Mouse (Mus musculus) cortical plate, adult 2 months (tissue): ENCODE results near the gene Gfm2. TPM values are rescaled to one million over a fixed set of nuclear protein-coding genes. Genes with fewer than 3 reads are reported as not detected.
"Not testable (repeated sequence)": the region's sequence is repeated elsewhere in the genome, so short reads cannot be mapped to it uniquely, and the experiment has no call there.

Source experiments
- H3K27ac ChIP-seq: fragments of 200-500 bp; 2 replicates; pipeline ENCODE4 v1.5.1; 2012; ENCODE audit warnings: low read length, control low read depth, inconsistent platforms; ENCODE audit not compliant: insufficient read depth
- H3K4me1 ChIP-seq: fragments of 200-500 bp; 2 replicates; pipeline ENCODE4 v1.6.1; 2011; ENCODE audit warnings: low read length; ENCODE audit not compliant: control insufficient read depth, insufficient read depth
- H3K4me3 ChIP-seq: fragments of 200-500 bp; 2 replicates; pipeline ENCODE4 v1.5.1; 2011; ENCODE audit warnings: mild to moderate bottlenecking, low read length, control low read depth; ENCODE audit not compliant: insufficient read depth
- CTCF ChIP-seq: fragments of 200-500 bp; IDR thresholded peaks from 2 replicates; pipeline ENCODE4 v1.5.1; 2011; ENCODE audit warnings: mild to moderate bottlenecking, control low read depth, low read length; ENCODE audit not compliant: insufficient read depth; ENCODE audit errors: extremely low read depth
- POLR2A ChIP-seq: fragments of 200-500 bp; IDR thresholded peaks from 2 replicates; pipeline ENCODE4 v1.6.1; 2011; ENCODE audit warnings: mild to moderate bottlenecking, low read length, control low read depth; ENCODE audit not compliant: insufficient read depth; ENCODE audit errors: extremely low read depth
- polyA plus RNA-seq: library from polyadenylated mRNA; depleted of rRNA; stranded (reverse); fragments of >200 nt; gene quantifications from 2 replicates; pipeline ENCODE4 v1.2.3, GENCODE M21; 2012; rRNA removed

The Gfm2 gene
- 33.2 and 37.3 TPM in 2 replicates for polyA plus RNA-seq

DNA sequence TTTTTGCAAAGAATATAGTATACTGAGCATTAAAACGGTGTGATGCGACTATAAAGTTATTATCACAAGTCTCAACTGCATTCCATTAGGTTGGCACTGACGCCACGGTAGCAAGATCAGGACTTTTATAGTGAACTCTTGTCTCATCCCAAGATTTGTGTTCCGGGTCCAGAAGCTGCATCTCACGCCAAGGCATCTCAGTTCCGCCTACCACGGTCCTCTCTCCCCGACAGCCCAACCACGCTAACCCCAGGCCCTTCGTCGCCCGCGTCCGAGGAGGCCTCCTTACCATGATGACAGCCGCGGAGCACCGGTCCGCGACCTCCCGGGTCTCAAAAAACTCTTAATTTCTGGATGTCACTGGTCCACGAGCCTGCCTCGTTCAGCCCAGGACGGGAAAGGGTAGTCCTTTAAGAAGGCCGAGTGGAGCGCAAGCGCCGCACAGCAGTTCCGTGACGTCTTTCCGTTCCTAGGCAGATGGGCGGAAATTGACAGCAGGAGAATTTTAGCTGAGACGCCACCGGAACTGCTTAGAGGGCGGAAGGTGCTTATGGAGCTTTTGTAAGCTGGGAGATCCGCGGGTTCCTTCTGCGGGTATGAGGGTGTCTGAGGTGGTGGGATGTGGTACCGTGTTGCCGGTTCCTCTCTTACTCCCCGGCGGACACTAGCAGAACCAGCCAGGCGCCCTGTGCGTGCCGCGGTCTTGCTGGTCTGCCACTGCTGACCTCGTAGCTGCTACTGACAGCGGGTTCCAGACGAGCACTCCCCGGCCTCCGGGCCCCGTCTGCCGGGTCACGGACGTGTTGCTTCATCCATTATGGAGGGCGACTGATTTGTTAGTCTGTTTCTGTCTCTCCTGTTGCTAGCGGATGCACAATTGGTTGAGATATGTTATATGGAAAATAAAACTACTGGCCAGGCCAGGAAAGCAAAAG is at the start of gene Gfm2, which contains the start of gene Nsa2:
Gfm2 (plus strand) TSS at position 472 of the 935 bp plus-strand sequence.
Nsa2 (minus strand) TSS at position 472 of the 935 bp plus-strand sequence.
- H3K4me1 ChIP-seq = peaks cover 2% of the 10 kb centered on the region; the same call in 1 of the 2 replicates
- peak within 1 kb of the TSS; percentile 69 for H3K4me3 ChIP-seq
- H3K27ac ChIP-seq = peak within 1 kb of the TSS; percentile 63
- TF ChIP-seq POLR2A = peak; percentile 90
- no peak for TF ChIP-seq CTCF

DNA sequence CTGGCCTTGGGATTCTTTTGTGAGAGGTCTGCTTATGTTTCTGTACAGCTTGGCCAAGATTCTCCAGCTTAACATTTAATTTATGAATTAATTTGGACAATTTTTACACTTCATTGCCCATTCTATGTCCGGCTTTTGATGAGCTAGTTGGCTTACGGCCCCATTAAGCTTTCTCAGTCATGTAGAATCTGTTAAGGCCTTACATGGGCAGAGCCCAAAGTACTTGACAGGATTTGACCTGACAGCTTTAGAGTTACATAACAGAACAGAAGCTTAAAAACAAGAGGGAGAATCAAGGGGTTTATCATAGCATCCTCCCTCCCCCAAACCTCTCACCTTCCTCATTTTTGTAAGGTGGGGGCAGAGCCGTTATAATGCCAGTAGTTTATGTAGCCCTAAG is 49.6 kb upstream of the Gfm2 start:
- Histone ChIP-seq H3K27ac (no peak overlapping the region), H3K4me1 (peaks cover 1% of the 10 kb centered on the region; the same call in 1 of the 2 replicates), H3K4me3 (no peak overlapping the region)
- TF ChIP-seq POLR2A = no peak

DNA sequence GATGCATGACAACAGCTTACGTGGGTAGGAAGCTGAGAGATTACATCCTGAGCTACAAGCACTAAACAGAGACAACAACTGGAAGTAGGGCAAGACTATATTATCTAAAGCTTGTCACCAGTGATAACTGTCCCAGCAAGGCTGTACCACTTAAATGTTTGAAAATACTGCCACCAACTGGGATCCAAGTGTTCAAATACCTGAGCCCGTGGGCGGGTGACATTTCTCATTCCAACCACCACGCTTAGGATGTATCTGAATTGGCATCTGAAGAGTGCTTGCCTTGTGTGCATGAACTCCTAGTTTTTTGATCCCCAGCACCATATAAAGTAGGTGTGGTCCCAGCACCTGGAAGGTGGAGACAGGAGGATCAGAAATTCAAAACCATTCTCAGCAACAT is 42.0 kb upstream of the Gfm2 start:
- H3K27ac ChIP-seq = no peak overlapping the region
- H3K4me3 ChIP-seq = no peak overlapping the region
- TF ChIP-seq POLR2A = no peak
- TF ChIP-seq CTCF = no peak
- no peaks in the 10 kb centered on the region for H3K4me1 ChIP-seq

DNA sequence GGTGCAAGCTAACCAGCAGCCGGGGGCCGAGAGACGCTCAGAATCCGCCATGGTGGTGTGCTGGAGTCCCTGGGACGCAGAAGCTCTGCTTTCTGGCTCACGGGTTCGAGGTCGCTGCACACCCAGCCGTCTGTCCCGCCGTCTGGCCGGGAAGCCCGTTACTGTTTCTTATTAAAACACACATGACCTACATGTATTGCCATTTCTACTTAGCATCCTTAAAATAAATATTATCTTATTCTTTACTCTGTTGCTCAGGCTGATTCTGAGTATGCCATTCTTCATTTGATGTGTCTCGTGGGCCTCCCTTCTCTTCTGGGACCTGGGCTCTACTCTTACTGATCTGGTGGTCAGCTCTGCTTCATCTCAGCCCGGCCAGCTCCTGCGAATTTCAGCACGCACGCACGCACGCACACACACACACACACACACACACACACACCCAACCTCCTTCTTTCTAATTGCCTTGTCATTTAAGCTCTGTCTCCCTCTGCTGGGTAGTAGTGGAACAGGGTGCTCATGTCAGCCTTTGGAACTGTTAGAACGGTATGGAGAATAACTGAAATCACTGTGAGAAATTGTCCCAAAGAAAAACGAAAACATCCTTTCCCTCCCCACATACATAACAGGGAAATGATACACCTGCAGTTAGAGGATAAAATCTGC is 38.4 kb upstream of the Gfm2 start, which contains the start of gene Gm6169:
Gm6169 (minus strand) TSS at position 51 of the 666 bp plus-strand sequence.
- H3K4me1 ChIP-seq = no peaks in the 10 kb centered on the region
- TF ChIP-seq POLR2A = no peak
- TF ChIP-seq CTCF = peak; percentile 72
- no peak within 1 kb of the TSS for H3K4me3 ChIP-seq
- H3K27ac ChIP-seq = no peak within 1 kb of the TSS

DNA sequence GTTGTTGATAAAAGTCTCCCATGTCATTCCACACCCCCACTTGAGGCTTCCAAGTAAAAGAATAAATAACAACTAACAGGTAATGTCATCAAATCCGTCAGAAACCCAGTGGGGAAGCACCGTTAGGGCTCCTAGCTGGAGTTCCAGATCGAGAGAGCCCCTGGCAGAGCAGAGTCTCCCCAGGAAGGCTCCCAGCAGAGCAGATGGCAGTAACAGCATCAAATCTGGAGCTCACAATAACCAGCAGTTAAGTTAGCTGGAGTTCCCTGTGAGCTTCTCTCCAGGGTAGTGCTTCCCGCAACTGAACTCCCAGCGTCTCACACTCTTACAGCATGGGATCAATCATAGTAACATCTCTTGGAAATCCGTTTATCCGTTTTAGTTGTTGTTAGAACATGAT is 32.7 kb upstream of the Gfm2 start:
- no peak for TF ChIP-seq POLR2A
- TF ChIP-seq CTCF = no peak
- no peaks in the 10 kb centered on the region for H3K4me1 ChIP-seq
- no peak overlapping the region for H3K27ac ChIP-seq
- no peak overlapping the region for H3K4me3 ChIP-seq

DNA sequence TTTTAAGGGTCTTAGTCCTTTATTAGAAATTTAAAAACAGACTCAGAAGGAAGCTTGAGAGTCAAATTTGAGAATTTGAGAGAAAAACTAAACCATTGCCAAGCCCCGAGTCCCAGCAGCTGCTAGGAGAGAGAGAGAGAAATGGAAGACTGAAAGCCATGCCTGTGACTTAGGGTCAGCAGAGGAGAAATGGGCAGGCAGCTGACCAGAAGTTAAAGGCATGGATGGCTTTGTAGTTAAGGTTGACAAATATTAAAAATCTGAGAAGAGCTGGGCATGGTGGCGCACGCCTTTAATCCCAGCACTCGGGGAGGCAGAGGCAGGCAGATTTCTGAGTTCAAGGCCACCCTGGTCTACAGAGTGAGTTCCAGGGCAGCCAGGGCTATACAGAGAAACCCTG is 30.0 kb upstream of the Gfm2 start:
- H3K4me1 ChIP-seq, H3K27ac ChIP-seq, H3K4me3 ChIP-seq: not testable (repeated sequence)

DNA sequence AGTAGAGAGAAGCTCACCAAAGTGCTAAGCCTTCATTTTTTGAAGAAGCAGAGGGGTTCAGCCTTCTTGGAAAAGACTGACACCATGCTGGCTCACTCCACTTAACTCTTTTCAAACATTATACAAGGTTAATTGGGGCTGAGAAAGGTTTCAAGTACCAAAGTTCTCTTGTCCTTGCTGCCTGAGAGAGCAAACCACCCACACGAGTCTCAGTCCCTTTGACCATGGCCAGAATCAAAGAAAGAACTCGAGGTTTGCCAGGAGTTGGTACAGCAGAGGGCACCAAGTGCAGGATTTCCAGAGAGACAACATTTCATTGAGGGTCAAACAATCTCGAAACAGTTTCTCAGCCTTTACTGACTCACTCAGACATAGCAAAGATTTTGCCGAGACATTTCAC is 28.7 kb upstream of the Gfm2 start:
- Histone ChIP-seq H3K4me1 (no peaks in the 10 kb centered on the region), H3K27ac (no peak overlapping the region), H3K4me3 (no peak overlapping the region)
- TF ChIP-seq CTCF (no peak), POLR2A (no peak)

DNA sequence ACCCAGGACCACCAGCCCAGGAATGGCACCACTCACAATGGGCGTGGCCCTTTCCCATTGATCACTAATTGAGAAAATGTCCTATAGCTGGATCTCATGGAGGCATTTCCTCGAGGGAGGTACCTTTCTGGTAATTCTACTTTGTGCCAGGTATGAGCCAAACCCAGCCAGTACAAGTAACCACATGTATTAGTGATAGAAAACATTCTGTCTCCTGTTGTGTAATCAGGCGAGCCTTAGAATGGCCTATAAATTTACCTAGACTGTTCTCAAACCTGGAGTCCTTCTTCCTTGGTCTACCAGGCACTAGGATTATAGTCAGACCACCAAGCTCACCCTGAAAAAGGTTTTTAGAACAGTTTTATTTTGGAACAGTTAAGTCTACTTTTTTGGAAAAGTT is 16.4 kb upstream of the Gfm2 start:
- Histone ChIP-seq H3K27ac (no peak overlapping the region), H3K4me1 (no peaks in the 10 kb centered on the region), H3K4me3 (no peak overlapping the region)
- TF ChIP-seq CTCF = no peak

DNA sequence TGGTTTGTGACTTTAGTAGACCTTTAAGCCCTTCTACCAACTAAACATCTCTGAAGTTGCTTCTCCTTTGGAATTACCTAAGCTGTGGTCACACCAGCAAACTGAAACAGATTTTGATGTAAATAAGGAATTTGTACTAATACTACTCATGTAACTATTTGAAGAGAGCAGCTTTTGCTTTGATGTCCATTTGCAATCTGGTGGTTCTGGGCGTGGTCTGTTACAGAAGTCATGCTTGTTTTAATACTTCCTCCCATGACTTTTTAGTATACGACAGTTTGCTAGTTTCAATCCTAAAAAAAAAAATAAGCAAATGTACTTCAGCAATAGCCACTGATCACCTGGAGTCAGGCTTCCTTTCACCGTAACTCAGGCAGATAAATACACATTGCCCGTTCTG is 8.1 kb upstream of the Gfm2 start:
- H3K27ac ChIP-seq, H3K4me3 ChIP-seq, H3K4me1 ChIP-seq: not testable (repeated sequence)

DNA sequence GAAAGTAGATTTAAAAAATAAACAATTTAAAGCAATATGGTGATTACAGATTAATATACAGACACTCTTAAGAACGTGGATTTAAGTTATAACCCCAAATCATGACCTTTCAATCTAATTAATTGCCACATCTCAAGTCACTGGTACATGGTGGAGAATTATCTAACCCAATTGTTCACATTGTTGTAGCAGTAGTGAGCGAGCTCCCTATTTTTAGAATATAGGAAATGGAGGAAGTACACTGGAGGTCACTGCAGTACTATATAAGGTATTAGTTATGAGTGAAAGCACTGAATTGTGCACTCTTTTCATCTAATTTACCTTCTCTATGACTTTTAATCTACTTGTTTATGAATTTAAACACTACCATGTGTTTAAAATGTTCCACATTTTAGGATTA is 7.3 kb upstream of the Gfm2 start:
- not testable (repeated sequence) for H3K27ac ChIP-seq, H3K4me1 ChIP-seq, H3K4me3 ChIP-seq

DNA sequence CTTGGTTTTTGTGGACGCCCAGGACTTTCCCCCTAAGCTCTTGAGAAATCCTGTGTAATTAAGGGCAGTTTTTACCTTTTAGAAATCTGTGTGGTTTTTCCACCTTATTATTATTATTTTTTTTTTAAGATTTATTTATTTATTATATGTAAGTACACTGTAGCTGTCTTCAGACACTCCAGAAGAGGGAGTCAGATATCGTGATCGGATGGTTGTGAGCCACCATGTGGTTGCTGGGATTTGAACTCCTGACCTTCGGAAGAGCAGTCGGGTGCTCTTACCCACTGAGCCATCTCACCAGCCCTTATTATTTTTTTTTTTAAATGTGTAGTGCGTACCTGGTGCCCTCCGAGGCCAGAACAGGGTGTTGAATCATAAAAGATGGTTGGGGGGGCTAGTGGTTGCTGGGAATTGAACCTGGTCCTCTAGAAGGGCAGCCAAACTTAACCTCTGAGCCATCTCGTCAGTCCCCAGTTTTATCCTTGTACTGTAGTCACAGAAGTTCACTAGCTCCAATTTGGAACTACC is 731 bp downstream of the Gfm2 start:
- not testable (repeated sequence) for H3K27ac ChIP-seq, H3K4me1 ChIP-seq
- H3K4me3 ChIP-seq = peak overlapping the region; percentile 69
